Mouse (Mus musculus) spleen, adult 2 months (tissue): ENCODE measurements around the gene Col18a1.

ENCODE experiments used
- CTCF ChIP-seq: fragments of 200-500 bp; IDR thresholded peaks from 2 replicates; pipeline ENCODE4 v1.5.1; 2011; ENCODE audit warnings: mild to moderate bottlenecking, inconsistent platforms; ENCODE audit not compliant: insufficient read depth, insufficient read length, insufficient replicate concordance; ENCODE audit errors: extremely low read depth
- POLR2A ChIP-seq: fragments of 200-500 bp; IDR thresholded peaks from 2 replicates; pipeline ENCODE4 v1.6.1; 2011; ENCODE audit warnings: low read depth, low read length, inconsistent platforms

DNA sequence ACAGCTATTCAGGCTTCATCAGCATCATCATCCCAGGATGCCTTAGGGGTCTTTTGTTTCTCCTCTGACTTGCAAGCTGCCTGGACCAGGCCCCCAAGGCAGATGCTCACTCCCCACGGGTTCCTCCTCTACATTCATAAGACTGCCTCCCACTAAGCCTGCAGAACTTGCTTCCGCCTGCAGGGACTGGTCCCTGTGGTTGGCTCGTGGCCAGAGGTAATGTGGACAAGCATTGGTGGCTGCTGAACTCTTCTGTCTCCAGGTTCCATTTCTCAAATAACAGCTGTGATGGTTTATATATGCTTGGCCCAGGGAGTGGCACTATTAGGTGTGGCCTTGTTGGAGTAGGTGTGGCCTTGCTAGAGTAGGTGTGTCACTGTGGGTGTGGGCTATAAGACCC is 104.9 kb downstream of the Col18a1 start:
- TF ChIP-seq POLR2A (no peak), CTCF (no peak)
